Mouse (Mus musculus) small intestine, adult 2 months (tissue): ENCODE measurements around the gene Scyl3. TPM values are rescaled to one million over a fixed set of nuclear protein-coding genes. Genes with fewer than 3 reads are reported as not detected.
A peak's percentile ranks its signal among the peaks of the same experiment; 100 is the strongest.

Experiments used
- H3K27ac ChIP-seq: fragments of 200-500 bp; 2 replicates; pipeline ENCODE4 v1.5.1; 2012; ENCODE audit warnings: low read depth, low read length, control low read depth, inconsistent platforms; ENCODE audit not compliant: insufficient read depth
- H3K27me3 ChIP-seq: fragments of 200-500 bp; 2 replicates; pipeline ENCODE4 v1.6.1; 2012; ENCODE audit warnings: mild to moderate bottlenecking, moderate library complexity, low read length, inconsistent platforms; ENCODE audit not compliant: control insufficient read depth, insufficient read depth
- H3K36me3 ChIP-seq: fragments of 200-500 bp; 2 replicates; pipeline ENCODE4 v1.6.1; 2012; ENCODE audit warnings: mild to moderate bottlenecking, low read length, control low read depth, inconsistent platforms; ENCODE audit not compliant: control insufficient read depth, insufficient read depth
- H3K4me1 ChIP-seq: fragments of 200-500 bp; 2 replicates; pipeline ENCODE4 v1.6.1; 2012; ENCODE audit warnings: low read length, inconsistent platforms, mixed read lengths; ENCODE audit not compliant: control insufficient read depth, insufficient read depth, insufficient read length
- H3K4me3 ChIP-seq: fragments of 200-500 bp; 2 replicates; pipeline ENCODE4 v1.5.1; 2012; ENCODE audit warnings: low read depth, mild to moderate bottlenecking, control low read depth, inconsistent platforms, low read length, moderate library complexity
- CTCF ChIP-seq: fragments of 200-500 bp; IDR thresholded peaks from 2 replicates; pipeline ENCODE4 v1.5.1; 2012; ENCODE audit warnings: low read depth, mild to moderate bottlenecking, control low read depth, inconsistent platforms, low read length, moderate library complexity, mixed read lengths; ENCODE audit not compliant: insufficient replicate concordance, insufficient read length; ENCODE audit errors: extremely low read depth
- POLR2A ChIP-seq: fragments of 200-500 bp; IDR thresholded peaks from 2 replicates; pipeline ENCODE4 v1.6.1; 2012; ENCODE audit warnings: low read depth, mild to moderate bottlenecking, control low read depth, inconsistent platforms, low read length, moderate library complexity
- WGBS: fragments of 180-500 bp; shearing (Covaris S2); methylation state at CpG from one replicate; pipeline ENCODE4 v1.1.7; 2018; 5-methylcytosine and 5-hydroxymethylcytosine counted together
- polyA plus RNA-seq: library from polyadenylated mRNA; depleted of rRNA; stranded (reverse); fragments of >200 nt; gene quantifications from 2 replicates; pipeline ENCODE4 v1.2.3, GENCODE M21; 2012

The Scyl3 gene
- polyA plus RNA-seq, 1 experiment, result 4.6 TPM

- peaks cover 4% of the 10 kb centered on the region; the same call in 1 of the 2 replicates for H3K4me1 ChIP-seq
- no peaks in the 10 kb centered on the region for H3K36me3 ChIP-seq
- WGBS, result 88% methylated on average over 8 of the region's 8 CpGs
- H3K4me3 ChIP-seq, result no peak overlapping the region
- H3K27ac ChIP-seq, result no peak overlapping the region
- no peaks in the 10 kb centered on the region for H3K27me3 ChIP-seq
- TF ChIP-seq CTCF (no peak), POLR2A (no peak)
Measured at GRCm38 (mm10) chr1:163924093-163924492, 4.8 kb upstream of the Scyl3 start.

GRCm38 (mm10) chr1:163929636-163930457 lies 947 bp downstream of the Scyl3 start:
- Histone ChIP-seq H3K36me3 (peaks cover 11% of the 10 kb centered on the region), H3K4me1 (peaks cover 10% of the 10 kb centered on the region), H3K4me3 (peak overlapping the region; percentile 85), H3K27me3 (no peaks in the 10 kb centered on the region), H3K27ac (peak overlapping the region; percentile 79)
- TF ChIP-seq POLR2A (peak; percentile 11; the same call in 1 of the 2 replicates), CTCF (0 out of 2 replicates have a peak, but pooled peaks have one; percentile 5)
- under 1% methylated on average over 77 of the region's 77 CpGs for WGBS

GRCm38 (mm10) chr1:163930458-163930794 lies 1.5 kb downstream of the Scyl3 start:
- Histone ChIP-seq H3K27ac (peak overlapping the region; percentile 39), H3K4me3 (peak overlapping the region; percentile 85), H3K27me3 (no peaks in the 10 kb centered on the region), H3K36me3 (peaks cover 14% of the 10 kb centered on the region), H3K4me1 (peaks cover 10% of the 10 kb centered on the region)
- under 1% methylated on average over 12 of the region's 12 CpGs for whole genome bisulfite sequencing
- no peak for TF ChIP-seq POLR2A
- no peak for TF ChIP-seq CTCF

DNA sequence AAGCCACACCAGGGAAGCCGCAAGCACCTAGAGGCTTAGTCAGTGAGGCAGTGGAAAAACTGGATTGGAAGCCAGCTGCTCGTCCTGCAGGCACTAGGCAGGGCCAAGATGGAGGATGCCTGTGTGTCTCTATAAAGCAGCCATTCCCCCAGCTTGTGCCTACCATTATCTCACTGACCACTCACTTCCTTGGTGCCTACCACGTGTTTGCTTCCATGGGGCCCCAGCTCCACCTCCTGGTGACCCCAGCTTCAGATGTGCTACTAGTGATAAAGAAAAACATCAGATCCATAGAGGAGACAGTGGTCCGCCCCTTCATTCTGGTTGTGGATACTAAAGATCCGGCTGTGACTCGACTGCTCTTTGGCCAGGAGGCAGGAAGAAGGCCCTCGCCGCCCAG lies 2.9 kb downstream of the Scyl3 start:
- no peaks in the 10 kb centered on the region for H3K27me3 ChIP-seq
- TF ChIP-seq CTCF (no peak), POLR2A (no peak)
- 80% methylated on average over 8 of the region's 8 CpGs for WGBS
- no peak overlapping the region for H3K27ac ChIP-seq
- H3K4me3 ChIP-seq, result no peak overlapping the region
- peaks cover 10% of the 10 kb centered on the region for H3K4me1 ChIP-seq
- peaks cover 26% of the 10 kb centered on the region for H3K36me3 ChIP-seq

DNA sequence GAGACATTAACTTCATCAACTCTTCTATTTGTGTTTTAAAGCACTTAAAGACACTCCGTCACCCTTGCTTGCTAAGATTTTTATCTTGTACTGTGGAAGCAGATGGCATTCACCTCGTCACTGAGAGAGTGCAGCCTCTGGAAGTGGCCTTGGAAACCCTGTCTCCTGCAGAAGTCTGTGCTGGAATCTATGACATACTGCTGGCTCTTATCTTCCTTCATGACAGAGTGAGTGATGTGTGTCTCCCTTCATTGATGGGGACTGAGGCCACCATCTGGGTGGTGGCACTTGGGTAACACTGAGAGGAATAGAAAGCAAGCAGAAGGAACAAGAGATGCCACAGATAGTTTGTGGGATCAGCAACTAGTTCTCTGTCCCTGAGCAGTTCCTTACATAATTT lies 5.7 kb downstream of the Scyl3 start:
- WGBS, result 87% methylated on average over 2 of the region's 2 CpGs

GRCm38 (mm10) chr1:163942056-163942455 lies 13.2 kb downstream of the Scyl3 start:
- H3K27me3 ChIP-seq, result no peaks in the 10 kb centered on the region
- 69% methylated on average over 6 of the region's 6 CpGs for WGBS
- no peaks in the 10 kb centered on the region for H3K4me1 ChIP-seq
- no peak for TF ChIP-seq POLR2A
- no peak for TF ChIP-seq CTCF
- no peak overlapping the region for H3K4me3 ChIP-seq
- peaks cover 72% of the 10 kb centered on the region for H3K36me3 ChIP-seq
- H3K27ac ChIP-seq, result no peak overlapping the region

More for the DNA sequence above, 5.7 kb downstream of the Scyl3 start:
- H3K27ac ChIP-seq, result no peak overlapping the region
- H3K4me1 ChIP-seq, result peaks cover 7% of the 10 kb centered on the region
- no peaks in the 10 kb centered on the region for H3K27me3 ChIP-seq
- H3K36me3 ChIP-seq, result peaks cover 43% of the 10 kb centered on the region
- no peak overlapping the region for H3K4me3 ChIP-seq
- TF ChIP-seq POLR2A (no peak), CTCF (no peak)

GRCm38 (mm10) chr1:163953396-163953795 lies 24.5 kb downstream of the Scyl3 start:
- no peak overlapping the region for H3K4me3 ChIP-seq
- TF ChIP-seq CTCF, result no peak
- TF ChIP-seq POLR2A, result no peak
- no peak overlapping the region for H3K27ac ChIP-seq
- no peaks in the 10 kb centered on the region for H3K4me1 ChIP-seq
- WGBS, result 86% methylated on average over 2 of the region's 2 CpGs
- H3K36me3 ChIP-seq, result peaks cover 48% of the 10 kb centered on the region
- H3K27me3 ChIP-seq, result no peaks in the 10 kb centered on the region

DNA sequence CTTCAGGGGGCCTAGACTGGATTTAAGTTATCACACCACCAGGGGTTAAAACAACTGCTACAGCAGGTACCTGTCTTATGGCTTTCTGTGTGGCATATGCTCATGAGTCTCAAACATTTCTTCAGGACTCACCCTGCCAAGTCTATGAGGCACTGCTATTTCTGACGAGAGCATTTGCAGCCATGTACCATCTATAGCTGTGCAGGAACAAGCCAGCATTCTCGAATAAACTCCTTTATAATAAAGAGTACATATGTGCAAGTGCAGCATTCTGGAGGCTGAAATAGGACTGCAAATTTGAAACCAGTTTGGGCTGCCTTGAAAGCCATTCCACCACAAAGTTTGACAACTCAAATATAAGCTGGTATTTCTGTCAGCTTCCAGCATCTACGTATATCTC lies 29.1 kb downstream of the Scyl3 start:
- H3K27ac ChIP-seq, result no peak overlapping the region
- no peaks in the 10 kb centered on the region for H3K27me3 ChIP-seq
- no peak for TF ChIP-seq CTCF
- no peak for TF ChIP-seq POLR2A
- peaks cover 21% of the 10 kb centered on the region for H3K36me3 ChIP-seq
- H3K4me3 ChIP-seq, result no peak overlapping the region
- WGBS, result 80% methylated on average over 3 of the region's 3 CpGs
- H3K4me1 ChIP-seq, result no peaks in the 10 kb centered on the region
